Mouse (Mus musculus) limb, embryonic 11.5 days (tissue): Measurements from ENCODE around the gene Fam214b. TPM values are rescaled to one million over a fixed set of nuclear protein-coding genes. Genes with fewer than 3 reads are reported as not detected.

ENCODE experiments used
- ATAC-seq: fragments of 200-750 bp; cut with Nextera tagmentation; 2 replicates; pipeline ENCODE4 v1.8.0; 2017; ENCODE audit warnings: low read depth; ENCODE audit not compliant: insufficient number of reproducible peaks, low FRiP score, low TSS enrichment
- DNase-seq: peaks from one replicate; pipeline ENCODE4 v3.0.0-alpha.2; 2015; ENCODE audit warnings: low spot score
- H3K27ac ChIP-seq: fragments of 300-500 bp; sonication (generic); replicated peaks from 2 replicates; pipeline ENCODE4 v1.5.1; 2014; ENCODE audit warnings: low read depth, mild to moderate bottlenecking, low read length
- H3K27me3 ChIP-seq: fragments of 300-500 bp; sonication (generic); 2 replicates; pipeline ENCODE4 v1.6.1; 2014; ENCODE audit warnings: mild to moderate bottlenecking, low read length, mixed read lengths; ENCODE audit not compliant: control insufficient read depth, insufficient read depth
- H3K36me3 ChIP-seq: fragments of 300-500 bp; sonication (generic); 2 replicates; pipeline ENCODE4 v1.6.1; 2014; ENCODE audit warnings: mild to moderate bottlenecking, low read length, moderate library complexity, mixed read lengths; ENCODE audit not compliant: control insufficient read depth, insufficient read depth
- H3K4me1 ChIP-seq: fragments of 300-500 bp; sonication (generic); 2 replicates; pipeline ENCODE4 v1.6.1; 2014; ENCODE audit warnings: low read length, mixed read lengths; ENCODE audit not compliant: control insufficient read depth, insufficient read depth
- H3K4me2 ChIP-seq: fragments of 300-500 bp; sonication (generic); 2 replicates; pipeline ENCODE4 v1.6.1; 2014; ENCODE audit warnings: low read depth, mild to moderate bottlenecking, moderate library complexity; ENCODE audit not compliant: severe bottlenecking
- H3K4me3 ChIP-seq: fragments of 300-500 bp; sonication (generic); 2 replicates; pipeline ENCODE4 v1.5.1; 2014; ENCODE audit warnings: low read depth, low read length
- H3K9ac ChIP-seq: fragments of 300-500 bp; sonication (generic); 2 replicates; pipeline ENCODE4 v1.6.1; 2014; ENCODE audit warnings: mild to moderate bottlenecking, low read length
- H3K9me3 ChIP-seq: fragments of 300-500 bp; sonication (generic); 2 replicates; pipeline ENCODE4 v1.6.1; 2016; ENCODE audit warnings: low read length; ENCODE audit not compliant: control insufficient read depth
- WGBS: fragments of 180-500 bp; shearing (Covaris S2); extraction: QIAGEN DNeasy Blood & Tissue Kit; methylation state at CpG from one replicate; pipeline ENCODE4 v1.1.7; 2014; 5-methylcytosine and 5-hydroxymethylcytosine counted together
- polyA plus RNA-seq: library from polyadenylated mRNA; unstranded; fragments of >200 nt; fragmentation: Nextera tagmentation; extraction: Ambion mirVana; gene quantifications from 2 replicates; pipeline ENCODE4 v1.2.1, GENCODE M21; 2014

The Fam214b gene
- polyA plus RNA-seq, 1 experiment from 2014 or later: 6.0 TPM

DNA sequence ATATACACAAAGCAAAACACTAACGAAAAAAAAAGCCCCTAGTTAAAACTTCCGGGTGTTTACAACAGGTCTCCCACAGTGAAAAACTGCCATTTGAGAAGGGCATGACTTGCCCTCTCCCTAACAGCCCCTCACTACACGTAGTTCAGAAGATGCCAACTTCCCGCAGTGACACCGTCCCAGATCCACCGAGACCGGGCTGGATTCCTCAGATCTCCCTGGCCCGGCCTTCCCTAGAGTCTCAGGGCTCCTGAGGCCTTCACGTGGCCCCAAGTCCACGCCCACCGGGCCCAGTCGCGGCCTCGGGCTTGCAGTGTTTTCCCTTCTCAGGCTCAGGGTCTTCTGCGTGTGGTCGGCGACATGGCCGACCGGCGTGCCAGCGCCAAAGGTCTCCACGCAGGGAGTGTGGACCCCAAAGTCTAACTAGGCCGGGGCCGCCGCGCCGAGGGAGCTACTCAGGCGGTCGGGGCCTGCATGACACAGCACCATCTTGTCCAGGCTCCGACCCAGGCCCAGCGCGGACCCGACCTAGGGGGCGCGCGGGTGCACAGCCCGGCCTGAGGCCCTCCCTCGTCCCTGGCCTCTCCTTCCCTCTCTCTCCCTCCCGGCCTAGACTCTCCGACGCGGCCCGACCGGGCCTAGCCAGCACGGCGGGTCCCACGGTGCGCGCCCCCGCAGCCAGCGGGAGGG is 46.4 kb downstream of the Fam214b start:
- H3K36me3 ChIP-seq: peaks cover 3% of the 10 kb centered on the region; the same call in 1 of the 2 replicates

DNA sequence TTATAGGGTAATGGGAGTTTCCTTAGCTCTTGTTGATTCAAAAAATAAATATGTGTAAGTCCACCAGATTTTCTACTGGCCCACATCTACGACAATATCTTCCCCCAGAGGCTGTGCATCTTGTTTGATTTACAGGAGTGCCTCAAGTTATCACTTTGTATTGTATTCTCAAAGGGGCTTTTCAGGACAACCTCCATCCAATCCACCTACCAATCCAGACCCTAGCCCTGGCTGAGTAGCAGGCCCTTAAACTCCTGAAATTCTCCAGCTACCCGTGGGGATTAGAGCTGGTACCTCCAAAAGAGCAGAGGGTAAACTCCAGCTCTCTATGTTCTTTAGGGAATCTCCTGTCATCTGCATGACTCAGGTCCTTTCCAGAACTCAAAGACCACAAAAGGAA is 48.0 kb downstream of the Fam214b start:
- Histone ChIP-seq H3K36me3 (peaks cover 6% of the 10 kb centered on the region), H3K4me1 (peaks cover 2% of the 10 kb centered on the region; the same call in 1 of the 2 replicates), H3K27me3 (no peaks in the 10 kb centered on the region), H3K4me3 (no peak overlapping the region; the same call in 1 of the 2 replicates), H3K9me3 (no peaks in the 10 kb centered on the region), H3K27ac (no peak overlapping the region), H3K4me2 (peak overlapping the region; percentile 82; the same call in 1 of the 2 replicates), H3K9ac (no peak overlapping the region)
- ATAC-seq: no peak
- DNase-seq: no peak
- 89% methylated on average over 2 of the region's 2 CpGs for WGBS

More for the DNA sequence above, 46.4 kb downstream of the Fam214b start:
- peak overlapping the region; percentile 98 for H3K27ac ChIP-seq
- peak; percentile 77 for ATAC-seq
- peak; percentile 85 for DNase-seq
- no peaks in the 10 kb centered on the region for H3K27me3 ChIP-seq
- H3K4me2 ChIP-seq: peak overlapping the region; percentile 82
- H3K4me1 ChIP-seq: peaks cover 2% of the 10 kb centered on the region; the same call in 1 of the 2 replicates
- WGBS: under 1% methylated on average over 50 of the region's 51 CpGs
- H3K9ac ChIP-seq: peak overlapping the region; percentile 95
- H3K9me3 ChIP-seq: no peaks in the 10 kb centered on the region
- peak overlapping the region; percentile 97 for H3K4me3 ChIP-seq

DNA sequence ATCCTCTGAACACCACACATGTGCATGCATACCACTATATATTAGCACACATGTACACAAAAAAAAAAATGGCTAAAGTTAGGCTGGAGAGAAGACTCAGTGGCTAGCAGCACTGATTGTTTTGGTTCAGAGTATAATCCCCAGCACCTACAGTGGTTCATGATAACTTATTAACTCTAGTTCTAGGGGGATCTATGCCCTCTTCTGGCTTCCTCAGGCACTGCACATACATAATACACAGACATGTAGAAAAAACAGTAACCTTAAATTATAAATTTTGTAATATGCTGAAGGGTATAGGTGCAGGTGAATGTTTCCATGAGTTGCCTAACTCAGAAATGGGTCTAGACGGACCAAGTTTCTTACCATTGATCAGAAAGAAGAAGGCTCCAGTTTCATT is 57.7 kb downstream of the Fam214b start:
- Histone ChIP-seq H3K27ac (no peak overlapping the region), H3K4me1 (no peaks in the 10 kb centered on the region), H3K4me2 (no peak overlapping the region), H3K4me3 (no peak overlapping the region), H3K9ac (no peak overlapping the region), H3K36me3 (peaks cover 36% of the 10 kb centered on the region), H3K27me3 (no peaks in the 10 kb centered on the region), H3K9me3 (no peaks in the 10 kb centered on the region)
- ATAC-seq: no peak
- 82% methylated on average over 1 of the region's 1 CpGs for WGBS
- DNase-seq: no peak

Other genes with a start within 250 kb of the Fam214b start
- 0.07 TPM in 1 of 2 replicates, not detected in the other for gene Fam205a1, start 192.3 kb downstream of the Fam214b start, polyA plus RNA-seq
- not detected in 2 replicates for gene Gm12394, start 189.4 kb downstream of the Fam214b start, polyA plus RNA-seq
- not detected in 2 replicates for gene Fam205c, start 172.0 kb downstream of the Fam214b start, polyA plus RNA-seq
- gene Phf24, start 129.6 kb downstream of the Fam214b start, polyA plus RNA-seq: 0.04 and 0.21 TPM in 2 replicates
- gene Dnajb5, start 96.4 kb downstream of the Fam214b start, polyA plus RNA-seq: 7.3 and 7.6 TPM in 2 replicates
- 0.45 and 0.56 TPM in 2 replicates for gene 1700022I11Rik, start 76.6 kb downstream of the Fam214b start, polyA plus RNA-seq
- gene Vcp, start 45.7 kb downstream of the Fam214b start, polyA plus RNA-seq: 654 and 670 TPM in 2 replicates
- 19.1 and 23.6 TPM in 2 replicates for gene Fancg, start 35.7 kb downstream of the Fam214b start, polyA plus RNA-seq
- 21.7 and 22.7 TPM in 2 replicates for gene Pigo, start 20.4 kb downstream of the Fam214b start, polyA plus RNA-seq
- gene Stoml2, start 14.5 kb downstream of the Fam214b start, polyA plus RNA-seq: 411 and 426 TPM in 2 replicates
- 2.4 and 2.5 TPM in 2 replicates for gene Unc13b, start 12.7 kb upstream of the Fam214b start, polyA plus RNA-seq
- 0.15 and 0.30 TPM in 2 replicates for gene Atp8b5, start 220.9 kb upstream of the Fam214b start, polyA plus RNA-seq